Mouse (Mus musculus) stomach, postnatal 0 days (tissue): Measurements from ENCODE around the gene Tnfaip1.

Experiments
- CTCF ChIP-seq: IDR thresholded peaks from 2 replicates; pipeline ENCODE4 v1.5.1; 2016; ENCODE audit warnings: antibody characterized with exemption, low read depth, mild to moderate bottlenecking, moderate library complexity
- EP300 ChIP-seq: optimal IDR thresholded peaks from 2 replicates; pipeline ENCODE3; 2016; ENCODE audit warnings: antibody characterized with exemption

DNA sequence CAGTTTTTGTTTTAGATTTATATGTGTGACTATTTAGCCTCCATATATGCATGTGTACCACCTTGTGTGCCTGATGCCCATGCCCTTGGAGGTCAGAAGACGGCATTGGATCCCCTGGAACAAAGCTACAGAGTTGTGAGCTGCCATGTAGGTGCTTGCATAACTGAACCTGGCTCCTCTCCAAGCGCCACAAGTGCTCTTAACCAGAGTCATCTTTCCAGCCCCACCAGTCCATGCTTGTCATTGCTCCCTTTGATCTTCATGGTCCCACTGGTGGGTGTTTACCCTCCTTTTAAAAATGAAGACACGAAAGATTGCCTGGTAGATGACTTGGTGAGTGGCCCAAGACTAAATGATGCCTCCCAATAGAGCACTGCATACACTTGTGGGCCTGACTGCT is 4.2 kb upstream of the Tnfaip1 start:
- TF ChIP-seq EP300 (no peak), CTCF (no peak)
